Mouse (Mus musculus) lung, postnatal 14 days (tissue): ENCODE measurements around the gene Carhsp1.
A peak's percentile ranks its signal among the peaks of the same experiment; 100 is the strongest.

Experiments
- DNase-seq: peaks from one replicate; pipeline ENCODE4 v3.0.0; 2021

Carhsp1 gene

DNA sequence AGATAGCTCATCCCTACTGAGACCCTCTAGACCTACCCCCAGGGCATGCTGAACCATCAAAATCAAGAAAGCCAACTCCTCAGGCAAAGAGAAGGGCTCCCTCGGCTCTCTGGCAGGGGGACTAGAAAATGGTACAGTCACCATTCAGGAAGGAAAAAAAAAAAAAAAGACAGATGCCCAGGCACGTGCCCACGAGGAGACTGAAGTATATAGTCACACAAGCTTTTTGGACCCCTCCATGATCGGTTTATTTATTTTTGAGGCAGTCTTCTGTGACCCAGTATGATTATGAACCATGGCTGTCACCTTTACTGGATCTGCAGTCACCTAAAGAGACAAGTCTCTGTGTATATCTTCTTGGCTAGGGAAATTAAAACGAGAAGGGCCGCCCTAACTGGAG is 1.4 kb upstream of the Carhsp1 start:
- no peak for DNase-seq

DNA sequence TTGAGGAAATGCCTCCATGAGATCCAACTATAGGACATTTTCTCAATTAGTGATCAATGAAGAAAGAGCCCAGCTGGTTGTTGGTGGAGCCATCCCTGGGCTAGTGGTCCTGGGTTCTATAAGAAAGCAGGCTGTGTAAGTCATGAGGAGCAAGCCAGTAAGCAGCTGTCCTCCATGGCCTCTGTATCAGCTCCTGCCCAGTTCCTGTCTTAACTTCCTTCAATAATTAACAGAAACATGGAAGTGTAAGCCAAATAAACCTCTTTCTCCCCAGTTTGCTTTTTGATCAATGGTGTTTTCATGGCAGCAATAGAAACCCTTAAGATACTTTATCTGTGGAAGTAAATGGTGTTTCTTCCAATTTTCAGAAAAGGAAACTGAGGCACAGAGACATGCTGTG is 856 bp upstream of the Carhsp1 start:
- DNase-seq = no peak

DNA sequence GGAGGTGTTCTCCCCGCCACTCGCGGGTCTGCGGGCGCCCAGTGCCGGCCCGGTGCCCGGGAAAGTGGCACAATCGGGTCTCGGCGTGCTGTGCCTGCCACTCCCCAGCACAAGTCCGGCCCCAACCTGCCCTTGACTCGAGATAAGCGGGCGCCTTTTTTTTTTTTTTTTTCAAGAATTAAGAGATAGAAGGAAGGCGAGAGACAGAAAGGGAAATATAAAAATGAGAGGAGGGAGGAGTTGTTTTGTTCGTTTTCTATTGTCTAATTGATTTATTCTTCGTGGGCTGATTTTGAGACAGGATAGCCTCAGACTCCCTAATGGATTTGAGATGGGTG is 364 bp upstream of the Carhsp1 start:
- DNase-seq = no peak

DNA sequence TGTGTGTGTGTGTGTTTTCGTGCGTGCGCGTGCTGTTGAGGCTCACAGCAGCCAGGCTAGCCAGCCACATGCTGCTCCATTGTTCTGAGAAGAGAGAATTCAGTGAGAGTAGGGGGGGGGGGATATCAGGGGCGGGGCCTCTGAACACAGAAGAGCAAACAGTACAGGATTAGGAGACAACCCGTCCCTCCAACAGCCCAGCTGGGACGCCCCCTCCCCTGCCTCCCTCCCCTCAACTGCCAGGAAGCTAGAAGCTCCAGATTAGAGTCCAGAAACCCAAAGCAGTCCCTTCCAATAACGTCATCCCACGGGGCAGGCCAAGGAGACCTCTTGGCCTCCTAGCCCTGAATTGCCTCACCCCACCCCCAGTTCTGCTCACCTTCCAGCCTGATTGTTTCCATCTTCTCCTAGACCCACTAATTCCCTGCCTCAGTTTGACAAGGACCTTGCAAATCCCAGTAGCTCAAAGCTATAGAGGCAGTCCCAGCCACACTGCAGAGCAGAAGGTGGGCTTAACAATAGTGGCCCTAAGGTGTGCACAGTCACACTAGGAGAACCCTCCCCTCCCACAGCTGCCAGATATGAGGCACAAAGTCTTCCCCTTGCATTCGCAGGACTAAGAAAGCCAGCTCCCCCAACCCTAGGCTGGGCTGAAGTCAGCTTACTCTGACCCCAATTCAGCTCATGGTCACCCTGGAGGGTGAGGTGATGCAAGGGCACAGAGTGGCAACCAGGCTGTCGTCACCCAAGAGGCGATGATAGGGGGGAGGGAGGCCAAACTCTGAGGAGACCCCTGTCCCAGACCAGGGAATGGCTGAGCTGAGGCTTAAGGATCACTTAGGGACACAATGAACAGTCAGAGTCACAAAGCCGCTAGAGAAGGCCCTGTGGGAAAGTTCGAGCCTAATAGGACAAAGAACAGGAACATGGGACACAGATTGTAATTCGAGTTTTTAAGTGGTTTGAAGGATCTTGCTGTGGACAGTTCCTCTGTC is 1.6 kb downstream of the Carhsp1 start:
- no peak for DNase-seq

DNA sequence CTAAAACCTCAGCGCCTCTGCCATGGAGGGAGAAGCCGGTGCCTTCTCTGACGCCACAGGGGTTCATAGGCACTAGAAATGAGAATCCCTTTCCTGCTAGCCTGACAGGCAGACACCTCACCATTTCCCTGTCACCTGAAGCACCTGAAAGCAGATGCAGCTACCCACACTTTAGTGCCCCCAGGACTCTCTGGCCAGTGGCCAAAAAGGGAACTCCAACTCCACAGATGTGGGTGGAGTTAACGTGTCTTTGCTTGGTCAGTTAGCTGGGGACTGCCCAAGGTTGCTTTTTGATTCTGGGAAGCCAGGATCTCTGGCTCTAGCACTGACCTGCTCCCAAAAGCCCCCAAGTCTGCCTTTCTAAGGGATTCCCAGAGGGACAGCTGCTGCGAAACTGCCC is 2.5 kb downstream of the Carhsp1 start:
- DNase-seq = no peak

DNA sequence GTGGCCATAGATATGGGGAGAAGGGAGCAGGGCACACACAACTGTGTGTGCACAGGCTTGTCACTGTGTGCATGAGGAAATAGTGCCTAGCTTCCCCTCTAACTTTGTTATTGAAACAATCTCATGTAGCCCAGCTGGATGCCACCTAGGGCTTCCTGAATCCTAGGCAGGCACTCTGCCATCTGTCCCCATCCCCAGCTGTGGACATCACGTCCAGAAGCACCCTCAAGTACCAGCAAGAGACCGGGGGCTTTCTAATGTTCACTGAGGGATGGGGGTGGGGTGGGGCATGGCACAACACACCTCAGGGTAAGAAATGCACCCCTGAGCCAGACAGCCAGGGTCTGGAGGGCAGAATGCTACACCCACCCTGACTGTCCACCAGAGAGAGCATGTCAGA is 3.6 kb downstream of the Carhsp1 start:
- DNase-seq = no peak

DNA sequence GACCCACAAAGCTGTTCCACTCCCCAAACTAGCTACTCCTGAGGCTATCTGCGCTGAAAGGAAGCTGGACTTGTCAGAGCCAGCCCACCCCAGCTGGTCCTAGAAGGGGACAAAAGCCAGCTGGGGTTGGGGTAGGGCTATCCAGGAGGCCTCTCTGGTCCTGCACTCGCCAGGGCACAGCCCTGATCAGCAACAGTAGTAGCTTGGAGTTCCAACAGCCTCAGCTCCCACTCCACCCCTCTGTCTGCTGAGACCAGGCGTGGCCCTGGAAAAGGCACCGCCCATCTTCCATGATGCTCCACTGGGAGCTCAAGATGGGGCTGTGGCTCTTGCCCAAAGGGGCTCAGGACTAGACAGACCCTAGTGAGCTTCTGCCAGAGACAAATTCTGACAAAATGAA is 4.1 kb downstream of the Carhsp1 start:
- no peak for DNase-seq

DNA sequence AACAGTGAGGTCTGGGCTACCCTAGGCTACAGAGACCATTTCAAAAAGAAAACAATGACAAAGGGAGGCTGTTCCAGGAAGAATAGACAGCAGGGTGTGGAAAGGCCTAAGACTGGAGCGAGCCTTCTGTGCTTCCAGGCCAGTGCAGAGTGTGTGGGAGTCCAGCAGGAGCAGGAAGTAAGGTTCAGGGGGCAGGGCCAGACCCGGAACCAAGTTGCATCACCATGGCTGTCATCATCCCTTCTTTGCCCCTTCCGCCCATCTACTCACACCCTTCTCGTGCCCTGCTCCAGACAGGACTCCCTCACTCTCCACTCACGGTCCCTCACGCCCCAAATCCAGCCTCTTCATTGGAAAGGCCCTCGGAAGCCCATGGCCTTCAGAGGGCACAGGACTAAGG is 4.7 kb downstream of the Carhsp1 start:
- peak; percentile 39 for DNase-seq

DNA sequence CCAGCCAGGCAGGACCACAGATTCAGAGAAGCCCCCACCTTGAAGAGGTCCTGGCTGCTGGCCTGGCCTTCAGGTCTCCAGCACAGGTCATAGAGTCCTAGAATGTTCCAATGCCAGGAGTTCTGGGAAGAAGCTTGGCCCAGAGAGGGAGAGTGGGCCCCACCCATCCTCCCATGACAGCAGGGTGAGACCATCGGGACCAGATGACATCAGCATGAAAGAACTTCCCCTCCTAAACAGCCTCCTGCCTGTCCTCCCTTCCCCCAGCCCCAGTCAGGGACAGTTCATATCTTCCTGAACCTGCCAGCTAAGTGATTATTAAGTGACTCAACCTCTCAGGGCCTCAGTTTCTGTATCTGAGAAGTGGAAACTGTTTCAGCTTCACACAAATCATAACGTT is 5.5 kb downstream of the Carhsp1 start:
- DNase-seq = peak; percentile 66

DNA sequence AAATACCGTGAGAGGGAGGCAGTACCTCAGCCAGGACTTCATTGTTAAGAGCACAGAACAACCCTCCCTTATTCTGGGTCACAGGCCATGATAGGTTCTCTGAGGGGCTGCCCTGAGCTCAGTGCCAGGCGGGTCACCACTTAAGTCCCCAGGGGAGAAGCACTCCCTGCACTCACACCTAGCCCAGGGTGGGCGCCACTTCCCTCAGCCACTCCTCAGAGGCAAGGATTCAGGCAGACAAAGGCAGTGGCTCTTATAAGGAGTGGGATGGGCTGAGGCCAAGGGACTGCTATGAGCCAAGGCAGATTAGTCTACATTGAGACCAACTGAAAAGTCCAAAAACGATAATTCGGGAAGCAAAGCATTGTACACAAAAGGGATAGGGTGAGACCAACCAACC is 6.6 kb downstream of the Carhsp1 start:
- DNase-seq = no peak

DNA sequence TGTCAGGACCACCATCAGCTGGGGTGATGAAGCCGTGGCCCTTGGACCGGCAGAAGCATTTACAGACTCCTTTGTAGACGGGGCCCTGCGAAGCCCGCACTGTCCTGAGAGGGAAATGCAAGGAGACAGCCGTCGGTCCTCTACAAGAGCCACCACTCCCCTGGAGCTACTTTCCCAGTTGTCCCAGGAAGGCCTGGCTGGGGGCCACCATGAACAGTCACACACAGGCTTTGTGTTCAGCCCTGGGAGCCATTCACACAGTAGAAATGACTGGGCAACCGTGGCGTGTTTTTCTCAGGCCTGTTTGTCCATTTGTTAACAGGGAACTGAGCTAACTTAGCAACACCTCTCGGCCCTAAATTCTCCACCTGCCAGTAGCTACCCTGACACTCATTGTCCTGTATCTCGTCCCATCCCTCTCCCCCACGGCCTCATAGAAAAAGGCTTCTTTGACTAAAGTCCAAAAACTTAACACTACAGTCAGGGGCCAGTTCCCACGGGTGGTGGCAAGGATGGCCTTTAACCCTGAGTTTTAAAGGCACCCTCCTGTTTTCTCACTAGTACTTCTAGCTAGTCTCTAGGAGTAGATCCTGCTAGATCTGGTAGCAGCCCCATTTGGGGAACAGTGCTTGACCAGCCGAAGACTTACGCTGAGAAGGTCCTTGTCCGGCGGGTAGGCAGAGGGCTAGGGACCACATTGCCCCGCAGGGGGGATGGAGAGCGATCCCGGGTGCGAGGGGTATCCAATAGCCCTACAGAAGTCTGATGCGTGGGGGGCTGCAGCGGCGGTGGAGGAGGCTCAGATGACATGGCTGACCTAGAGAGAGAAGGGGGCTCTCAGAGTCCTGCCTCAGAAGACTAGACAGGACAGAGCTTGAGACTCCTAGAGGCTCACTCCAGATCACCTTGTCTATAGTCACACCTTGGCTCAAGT is 8.1 kb downstream of the Carhsp1 start:
- DNase-seq = no peak

DNA sequence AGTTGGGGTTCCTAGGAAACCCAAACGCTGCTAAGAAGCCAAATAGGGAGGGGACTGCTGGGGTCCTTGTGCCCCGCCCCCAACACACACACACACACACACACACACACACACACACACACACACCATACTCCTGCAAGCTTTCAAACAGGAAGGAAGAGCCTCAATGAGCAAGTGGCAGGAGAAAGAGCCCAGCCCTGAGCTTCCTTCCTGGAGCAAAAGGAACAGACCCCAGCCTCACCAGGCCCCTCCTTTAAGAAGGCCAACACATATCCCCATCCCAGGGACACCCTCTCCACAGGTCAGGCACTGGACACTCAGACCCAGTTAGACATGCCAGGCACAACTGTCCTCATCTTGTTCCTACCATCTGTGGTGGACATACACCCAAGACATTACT is 8.9 kb downstream of the Carhsp1 start:
- DNase-seq = no peak

DNA sequence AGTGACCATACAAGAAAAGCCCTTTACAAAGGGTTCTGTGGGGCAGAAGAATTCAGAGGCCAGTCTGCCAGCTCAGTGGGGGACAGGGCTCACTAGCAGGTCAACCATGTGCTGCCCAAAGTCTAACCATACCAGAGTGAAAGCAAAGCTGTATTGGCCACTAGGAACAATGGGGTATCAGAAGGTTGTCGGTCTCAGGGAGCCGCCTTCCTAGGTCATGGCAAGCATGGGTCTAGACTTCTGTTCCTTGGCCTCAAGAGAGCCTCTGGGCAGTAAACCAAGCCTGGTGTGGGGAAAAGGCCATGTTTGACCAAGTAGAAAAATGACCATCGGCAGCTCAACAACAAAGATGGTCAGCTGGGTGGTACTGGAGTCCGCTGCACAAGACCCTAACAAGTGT is 13.2 kb downstream of the Carhsp1 start:
- DNase-seq = no peak

DNA sequence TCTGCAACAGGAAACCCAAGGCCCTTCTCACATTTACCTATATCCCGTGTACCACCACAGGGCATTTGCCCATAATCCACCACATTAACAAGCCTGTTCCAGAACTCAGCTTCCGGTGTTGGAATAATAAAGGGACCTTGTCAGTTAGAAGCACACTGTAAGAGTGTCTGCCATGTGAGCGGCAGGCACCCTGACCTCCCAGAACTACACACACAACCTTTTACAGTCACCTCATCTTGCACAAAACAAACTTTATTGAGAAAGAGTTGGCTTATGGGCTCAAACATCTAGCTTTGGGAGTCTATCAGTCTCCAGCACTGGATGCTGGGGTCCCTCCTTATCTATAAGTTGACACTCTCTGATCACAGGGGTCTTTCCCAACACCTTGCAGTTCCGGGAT is 13.6 kb downstream of the Carhsp1 start:
- DNase-seq = no peak

DNA sequence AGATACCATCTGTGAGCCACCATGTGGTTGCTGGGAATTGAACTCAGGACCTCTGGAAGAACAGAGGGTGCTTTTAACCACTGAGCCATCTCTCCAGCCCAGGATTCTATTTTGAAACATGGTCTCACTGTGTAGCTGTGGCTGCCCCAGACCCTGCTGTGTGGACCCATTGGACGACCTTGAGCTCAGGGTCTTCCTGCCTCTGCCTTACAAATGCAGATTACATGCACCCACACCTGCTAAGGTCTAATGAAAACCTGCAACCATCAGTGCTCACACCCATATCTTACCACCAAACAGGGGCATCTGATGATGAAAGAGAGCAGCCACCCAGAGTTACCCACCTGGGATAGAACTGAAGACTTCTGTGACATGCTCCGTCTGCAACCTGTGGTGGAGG is 15.7 kb downstream of the Carhsp1 start:
- no peak for DNase-seq

DNA sequence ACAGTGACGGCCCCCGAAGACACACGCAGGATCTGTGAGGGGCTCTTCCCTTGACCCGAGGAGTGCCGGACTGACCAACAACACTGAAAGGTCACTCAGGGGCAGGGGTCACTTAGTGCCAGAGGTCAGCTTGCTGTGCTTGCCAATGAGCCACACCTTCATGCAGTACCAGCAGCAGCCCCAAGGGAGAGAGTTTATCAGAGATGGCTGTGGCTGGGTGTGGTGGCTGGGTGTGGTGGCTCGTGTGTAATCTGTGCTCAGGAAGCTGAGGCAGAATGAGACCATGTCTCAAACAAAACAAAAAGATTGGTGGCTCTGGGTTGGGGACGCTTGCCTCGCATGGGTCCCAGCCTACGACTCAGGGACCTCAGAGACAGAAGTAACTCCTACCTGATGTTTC is 16.4 kb downstream of the Carhsp1 start:
- DNase-seq = no peak

DNA sequence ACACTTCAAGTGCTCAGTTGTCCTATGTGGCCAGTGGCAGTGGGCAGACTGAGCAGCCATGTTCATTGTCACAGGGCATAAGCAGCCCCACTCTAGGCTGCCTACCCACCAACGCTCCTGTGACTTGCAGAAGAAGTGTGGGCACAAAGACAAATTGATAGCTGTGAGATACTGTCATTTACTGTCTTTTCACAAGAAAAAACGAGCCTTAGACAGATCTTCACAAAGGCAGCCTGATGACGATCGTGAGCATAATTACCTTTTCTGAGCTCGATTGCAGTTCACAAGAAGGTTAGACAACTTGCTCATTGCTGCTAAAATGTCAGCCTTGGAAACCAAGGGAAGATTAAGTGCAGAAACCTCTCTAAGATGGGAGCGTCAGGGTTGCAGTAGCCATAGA is 16.8 kb downstream of the Carhsp1 start:
- no peak for DNase-seq

DNA sequence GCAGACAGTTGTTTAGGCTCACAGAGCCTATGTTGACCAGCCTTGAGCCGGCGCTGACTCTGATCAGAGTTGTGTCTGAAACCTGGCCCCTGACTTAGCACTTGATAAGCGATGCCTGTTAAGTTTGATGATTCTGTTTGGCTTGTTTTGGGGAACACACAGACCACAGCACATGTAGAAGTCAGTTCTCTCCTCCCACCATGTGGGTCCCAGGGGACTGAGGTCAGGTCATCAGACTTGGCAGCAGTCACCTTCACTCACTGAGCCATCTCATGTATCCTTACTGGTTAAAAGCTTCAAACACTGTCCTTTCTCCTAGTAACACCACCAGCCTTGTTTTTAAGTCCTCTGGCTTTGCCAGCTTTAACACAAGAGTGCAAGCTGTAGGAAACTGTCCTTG is 21.9 kb downstream of the Carhsp1 start:
- DNase-seq = no peak

DNA sequence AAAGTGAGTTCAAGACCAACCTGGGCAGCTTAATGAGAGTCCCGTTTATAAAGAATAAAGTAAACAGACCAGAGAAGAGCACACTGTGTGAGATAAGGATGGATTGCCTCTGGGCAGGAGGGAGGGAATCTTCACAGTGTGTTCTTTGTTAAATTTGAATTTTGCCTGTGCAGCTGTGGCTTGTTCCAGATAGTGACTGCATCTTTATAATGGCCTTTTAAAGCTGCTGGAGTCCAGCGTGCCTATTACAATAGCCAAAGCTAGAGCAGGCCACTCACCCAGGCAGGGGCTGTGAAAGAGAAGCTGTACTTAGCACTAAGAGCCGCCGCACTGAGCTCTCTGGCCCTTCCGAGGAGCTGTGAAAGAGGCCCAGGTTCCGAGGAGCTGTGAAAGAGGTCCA is 26.4 kb downstream of the Carhsp1 start:
- no peak for DNase-seq

DNA sequence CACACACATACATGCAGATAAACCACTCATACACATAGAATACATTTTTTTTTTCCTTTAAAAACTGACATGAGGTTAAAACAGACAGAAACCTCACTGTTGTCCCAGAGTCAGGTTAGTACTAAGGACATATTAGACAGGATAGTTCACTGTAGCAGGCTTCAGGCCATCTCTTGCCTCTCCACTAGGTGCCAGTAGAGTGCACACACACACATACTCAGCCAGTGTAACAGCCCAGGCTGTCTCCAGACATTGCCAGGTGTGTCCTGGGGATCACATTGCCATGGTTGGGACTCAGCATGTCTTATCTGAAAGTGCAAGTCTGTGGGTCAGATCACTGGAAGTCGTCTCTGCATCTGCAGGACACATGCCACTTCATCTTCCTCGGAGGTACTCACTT is 28.1 kb downstream of the Carhsp1 start:
- peak; percentile 57 for DNase-seq

DNA sequence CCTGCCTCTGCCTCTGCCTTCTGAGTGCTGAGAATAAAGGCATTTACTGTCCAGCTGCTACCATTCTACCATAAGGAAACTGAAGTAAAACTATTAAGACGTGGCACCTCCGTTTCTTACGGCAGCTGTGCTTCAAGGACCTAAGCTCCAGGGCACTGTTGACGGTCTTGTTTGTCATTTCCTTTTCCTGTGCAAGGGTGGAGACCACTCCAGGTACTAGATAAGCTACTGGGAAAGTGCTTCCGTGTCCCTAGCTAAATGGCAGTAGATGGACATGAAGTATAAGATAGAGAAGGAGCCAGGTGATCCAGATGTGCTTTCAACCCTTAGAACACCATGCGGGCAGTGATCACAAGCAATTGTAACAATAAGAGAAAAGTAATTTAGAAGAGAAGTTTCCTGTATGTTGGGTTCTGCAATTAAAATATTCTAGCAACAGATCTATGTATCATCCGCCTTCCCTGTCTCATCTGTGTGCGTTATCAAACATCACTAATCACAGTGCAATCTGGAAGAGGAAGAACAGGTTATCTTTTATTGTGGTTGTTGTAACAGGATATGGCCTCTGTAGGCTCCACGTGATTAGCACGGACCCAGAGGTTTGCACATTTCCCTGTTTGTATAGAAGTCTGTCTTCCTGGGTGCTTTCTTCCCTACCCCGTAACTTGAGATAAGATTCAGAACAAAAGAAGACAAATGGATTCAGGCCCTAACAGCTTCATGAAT is 32.3 kb downstream of the Carhsp1 start:
- DNase-seq = no peak

DNA sequence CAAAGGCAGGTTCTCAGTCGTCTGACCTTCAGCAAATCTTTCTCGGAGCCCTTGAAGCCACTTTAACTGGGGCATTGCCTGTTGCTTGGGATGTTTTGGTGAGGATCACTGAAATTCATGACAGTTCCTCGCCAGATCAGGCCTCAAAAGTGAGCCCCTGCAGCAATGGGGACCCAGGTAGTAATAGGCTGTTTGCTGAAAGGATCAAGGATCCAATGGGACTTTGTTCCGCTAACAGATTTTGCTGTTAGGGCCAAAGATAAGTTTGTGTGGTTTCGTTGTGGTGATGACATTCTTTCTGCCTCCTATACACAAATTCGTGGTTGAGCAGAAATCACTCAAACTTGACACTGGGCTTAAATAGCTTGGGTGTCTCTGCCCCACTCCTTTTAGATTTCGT is 33.8 kb downstream of the Carhsp1 start:
- DNase-seq = no peak
